Mouse (Mus musculus) liver, postnatal 0 days (tissue): Measurements from ENCODE around the gene Letmd1.
"Not testable (repeated sequence)": the region's sequence is repeated elsewhere in the genome, so short reads cannot be mapped to it uniquely, and the experiment has no call there.

Experiments used
- CTCF ChIP-seq: sonication (generic); IDR thresholded peaks from 2 replicates; pipeline ENCODE4 v1.5.1; 2016; ENCODE audit warnings: antibody characterized with exemption, low read depth
- EP300 ChIP-seq: IDR thresholded peaks from 2 replicates; pipeline ENCODE4 v1.6.1; 2016; ENCODE audit warnings: antibody characterized with exemption, low read depth, mild to moderate bottlenecking

GRCm38 (mm10) chr15:100421758-100422197 lies 47.0 kb upstream of the Letmd1 start, which contains the start of gene Gm5475:
- not testable (repeated sequence) for TF ChIP-seq CTCF, EP300
